11 mouse cellular contexts compared by ENCODE assay signal in genomic region chr5:65958597-65958996, GRCm38 (mm10). TPM values are rescaled to one million over a fixed set of nuclear protein-coding genes. Genes with fewer than 3 reads are reported as not detected.
DNase-seq lines count a peak whose midpoint lies in the region; ATAC-seq and TF ChIP-seq lines count a peak whose summit lies in the region.
"Had no signal": no experiment of that assay in that cellular context is flagged by ENCODE, and none has a peak within 500 bp of the region (broad histone marks: within the 10 kb centered on the region; RNA-seq: fewer than 3 reads in every experiment).

No protein-coding gene starts in this region.

- intact Hi-C loops in heart, adult 2 months (cut with DNase I), result no loop called here
- intact Hi-C loops in heart, postnatal 25 days (cut with DNase I), result no loop called here

- no peak overlapping the region for H3K9ac ChIP-seq in heart, adult 2 months (ENCODE audit: low read depth, low read length)
- H3K9ac ChIP-seq in midbrain, embryonic 15.5 days, result no peak overlapping the region
- H3K9ac ChIP-seq: embryonic facial prominence, embryonic 15.5 days had no signal

- TF ChIP-seq CTCF in heart, adult 2 months (IDR thresholded peaks at IDR 0.05), result peak; percentile 98

- H3K4me1 ChIP-seq in heart, adult 2 months (ENCODE audit: control insufficient read depth, insufficient read depth, low read length), result no peaks in the 10 kb centered on the region
- peaks cover 14% of the 10 kb centered on the region for H3K4me1 ChIP-seq in midbrain, embryonic 15.5 days
- H3K4me1 ChIP-seq: embryonic facial prominence, embryonic 15.5 days had no signal

- 2% methylated on average over 4 of the region's 4 CpGs for WGBS in heart, adult 2 months
- 5% methylated on average over 4 of the region's 4 CpGs for WGBS in midbrain, embryonic 15.5 days

- H3K4me3 ChIP-seq in heart, adult 2 months, result no peak overlapping the region
- no peak overlapping the region for H3K4me3 ChIP-seq in midbrain, embryonic 15.5 days
- H3K4me3 ChIP-seq: embryonic facial prominence, embryonic 15.5 days had no signal

- no peak for ATAC-seq in midbrain, embryonic 15.5 days (replicated peaks)

- no peaks in the 10 kb centered on the region for H3K9me3 ChIP-seq in midbrain, embryonic 15.5 days
- H3K9me3 ChIP-seq: embryonic facial prominence, embryonic 15.5 days had no signal

- H3K79me2 ChIP-seq in heart, adult 2 months (replicated peaks; ENCODE audit: control insufficient read depth, insufficient read depth, low read length), result no peaks in the 10 kb centered on the region

- no peak overlapping the region for H3K4me2 ChIP-seq in midbrain, embryonic 15.5 days
- H3K4me2 ChIP-seq: embryonic facial prominence, embryonic 15.5 days had no signal

- peak in 1 of 2 experiments; percentile 39 for DNase-seq in heart, adult 2 months
- DNase-seq in heart, postnatal 25 days (ENCODE audit: low spot score), result no peak
- peak; percentile 32 for DNase-seq in ovary, postnatal 36 days (ENCODE audit: low spot score)
- no peak for DNase-seq in ovary, adult 18-20 months (ENCODE audit: low spot score)
- peak; percentile 81 for DNase-seq in adipocyte (ENCODE audit: low spot score)
- DNase-seq in induced T-regulatory cell, adult 2 months (ENCODE audit: low read depth), result peak; percentile 88
- DNase-seq in right cerebral cortex, postnatal 14 days, result peak; percentile 54

- no peaks in the 10 kb centered on the region for H3K27me3 ChIP-seq in heart, adult 2 months (ENCODE audit: control insufficient read depth, insufficient read depth, low read length)
- H3K27me3 ChIP-seq in midbrain, embryonic 15.5 days (replicated peaks), result no peaks in the 10 kb centered on the region
- H3K27me3 ChIP-seq: embryonic facial prominence, embryonic 15.5 days had no signal

- TF ChIP-seq EP300 in heart, adult 2 months (IDR thresholded peaks at IDR 0.05; ENCODE audit: insufficient read depth, low read depth, low read length), result no peak

- H3K27ac ChIP-seq in heart, adult 2 months, result no peak overlapping the region
- no peak overlapping the region for H3K27ac ChIP-seq in midbrain, embryonic 15.5 days
- H3K27ac ChIP-seq: embryonic facial prominence, embryonic 15.5 days had no signal

- TF ChIP-seq POLR2A in heart, adult 2 months (IDR thresholded peaks at IDR 0.05; ENCODE audit: insufficient read depth, low read depth, low read length), result no peak

- H3K36me3 ChIP-seq in heart, adult 2 months (ENCODE audit: control insufficient read depth, insufficient read depth, low read length), result no peaks in the 10 kb centered on the region
- no peaks in the 10 kb centered on the region for H3K36me3 ChIP-seq in midbrain, embryonic 15.5 days (replicated peaks)
- H3K36me3 ChIP-seq: embryonic facial prominence, embryonic 15.5 days had no signal

RNA-seq across cellular contexts. Expression of gene Chrna9, which starts 23.9 kb away (rescaled TPM):
- total RNA-seq in heart, adult 2 months (2021), result under 1 TPM; 0.18 to 0.52 TPM
- not detected in 2 replicates for polyA plus RNA-seq in heart, adult 2 months (2012; rRNA removed)
- under 1 TPM in 1 of 2 experiments, not detected in 1; 0.22 TPM for total RNA-seq in heart, postnatal 25 days (2021)
- polyA plus RNA-seq in midbrain, embryonic 15.5 days (2015; fragmentation: Nextera tagmentation; extraction: Ambion mirVana), result not detected in 2 replicates
- total RNA-seq: left cerebral cortex, postnatal 10 days had no signal
- polyA plus RNA-seq: embryonic facial prominence, embryonic 15.5 days; small intestine, adult 2 months had no signal

RNA-seq across cellular contexts. Expression of gene 9130230L23Rik, which starts 45.5 kb away (rescaled TPM):
- total RNA-seq in heart, adult 2 months (2021), result not detected
- polyA plus RNA-seq in heart, adult 2 months (2012; rRNA removed), result 0.09 and 0.27 TPM in 2 replicates
- total RNA-seq in heart, postnatal 25 days (2021), result not detected
- 0.18 TPM in 1 of 2 replicates, not detected in the other for polyA plus RNA-seq in midbrain, embryonic 15.5 days (2015; fragmentation: Nextera tagmentation; extraction: Ambion mirVana)
- total RNA-seq: left cerebral cortex, postnatal 10 days had no signal

Comparison
In these comparisons a context has a peak if more than half of its experiments do, and no peak if none do; other contexts are left out.
1. DNase-seq: peak in ovary, postnatal 36 days (single experiment), adipocyte (single experiment), induced T-regulatory cell, adult 2 months (single experiment) and right cerebral cortex, postnatal 14 days (single experiment); none in heart, postnatal 25 days (single experiment) and ovary, adult 18-20 months (single experiment).